Mouse (Mus musculus) telencephalon, adult 2 months (tissue): ENCODE data around the gene R3hdm4.
"Not testable (repeated sequence)": the region's sequence is repeated elsewhere in the genome, so short reads cannot be mapped to it uniquely, and the experiment has no call there.

ENCODE experiments used
- DNase-seq: peaks from one replicate; pipeline ENCODE4 v3.0.0-alpha.2; 2011; ENCODE audit warnings: low read depth, low spot score

Gene R3hdm4

DNA sequence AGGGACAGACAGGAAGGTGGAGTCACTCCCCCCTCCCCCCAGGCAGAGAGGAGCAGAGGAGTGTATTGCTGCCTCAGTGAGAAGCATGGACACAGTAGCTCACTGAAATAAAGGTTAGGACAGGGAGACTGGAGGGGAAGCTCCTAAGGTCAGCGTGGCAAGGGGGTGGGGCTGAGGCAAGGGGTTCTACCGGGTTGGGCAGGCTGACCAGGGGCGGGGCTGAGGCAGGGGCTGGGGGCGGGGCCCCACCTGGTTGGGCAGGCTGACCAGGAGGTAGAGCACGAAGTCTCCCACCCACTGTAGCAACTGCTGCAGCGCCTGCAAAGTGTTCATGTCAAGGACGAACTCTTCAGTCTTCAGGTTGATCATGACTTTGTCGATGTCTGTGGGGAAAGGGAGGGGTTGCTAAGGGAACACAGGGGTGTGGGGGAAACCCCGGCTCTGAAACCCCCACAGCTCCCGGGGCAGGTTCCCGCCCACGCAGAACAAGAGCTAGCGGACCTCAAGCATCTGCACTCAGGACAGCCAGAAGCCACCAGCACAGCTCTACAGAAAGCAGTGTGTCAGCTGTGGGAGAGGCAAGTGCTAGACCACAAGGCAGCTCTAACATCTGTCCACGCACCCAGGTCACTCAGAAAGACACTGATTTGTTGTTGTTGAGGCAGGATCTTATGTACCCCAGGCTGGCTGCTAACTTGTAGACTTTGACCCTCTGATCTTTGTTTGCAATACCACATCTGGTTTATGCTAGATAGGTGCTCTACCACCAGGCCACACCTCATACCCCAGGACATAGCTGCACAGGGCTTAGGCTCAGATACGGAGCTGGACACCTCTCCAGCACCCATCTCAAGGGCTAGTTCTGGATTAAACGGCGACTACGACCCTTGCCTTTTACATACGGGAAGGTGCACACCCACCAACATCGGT lies 23.4 kb downstream of the R3hdm4 start:
- no peak for DNase-seq

DNA sequence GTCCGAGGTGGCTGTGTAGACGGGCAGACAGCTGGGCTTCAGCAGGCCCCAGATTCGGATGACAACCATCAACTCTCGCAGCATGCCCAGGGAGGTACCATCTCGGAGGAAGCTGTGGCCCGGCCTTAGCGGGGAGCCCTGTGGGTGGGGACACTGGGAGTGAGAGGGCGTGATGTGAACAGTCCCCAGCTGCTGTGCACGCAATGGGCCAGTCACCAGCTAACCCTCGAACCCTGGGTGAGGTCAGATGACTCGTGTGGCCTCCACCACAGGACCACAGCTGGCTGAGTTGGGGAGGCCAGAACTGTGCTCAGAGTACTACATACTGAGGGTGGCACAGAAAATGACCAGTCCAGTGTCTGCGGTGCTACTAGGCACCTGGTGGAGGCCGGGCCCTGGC lies 24.2 kb downstream of the R3hdm4 start:
- no peak for DNase-seq

DNA sequence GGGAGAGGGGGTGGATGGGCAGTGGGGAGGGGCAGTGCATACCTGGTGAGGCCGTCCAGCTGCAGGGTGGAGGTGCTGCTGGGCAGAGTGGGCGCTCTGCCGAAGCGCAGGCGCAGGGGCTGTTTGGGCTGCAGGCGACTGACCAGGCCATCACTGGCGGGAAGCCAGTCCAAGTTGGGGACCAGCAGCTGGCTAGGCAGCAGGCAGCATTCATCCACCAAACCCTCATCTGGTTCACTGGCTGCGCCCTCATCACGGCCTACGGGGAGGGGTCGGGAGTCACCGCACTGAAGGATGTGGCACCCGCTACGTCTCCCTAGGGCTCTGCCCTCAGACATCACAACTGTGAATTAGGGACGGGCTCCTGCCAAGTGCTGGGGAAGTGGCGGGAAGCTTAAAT lies 24.7 kb downstream of the R3hdm4 start:
- DNase-seq, result no peak

DNA sequence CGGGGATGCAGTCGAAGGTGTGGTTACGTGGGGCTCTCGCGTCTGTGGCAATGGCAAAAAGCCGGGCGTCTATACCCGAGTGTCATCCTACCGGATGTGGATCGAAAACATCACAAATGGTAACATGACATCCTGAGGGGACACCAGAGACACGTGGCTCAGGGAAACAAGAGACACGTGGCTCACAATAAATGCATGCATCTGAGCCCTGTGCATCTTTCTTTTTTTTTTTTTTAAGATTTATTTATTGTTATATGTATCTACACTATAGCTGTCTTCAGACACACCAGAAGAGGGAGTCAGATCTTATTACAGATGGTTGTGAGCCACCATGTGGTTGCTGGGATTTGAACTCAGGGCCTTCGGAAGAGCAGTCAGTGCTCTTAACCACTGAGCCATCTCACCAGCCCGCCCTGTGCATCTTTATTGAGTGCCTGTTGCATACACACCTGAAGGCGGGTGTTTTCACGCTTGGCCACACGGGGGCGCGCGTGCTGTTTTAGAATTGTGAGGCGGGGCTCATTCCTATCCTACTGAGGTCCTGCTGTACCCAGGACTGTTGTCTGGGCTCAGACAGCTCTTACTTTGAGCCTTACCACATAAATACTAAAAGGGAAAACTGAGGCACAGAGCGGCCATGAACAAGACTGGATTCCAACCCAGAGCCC lies 28.4 kb downstream of the R3hdm4 start:
- not testable (repeated sequence) for DNase-seq

DNA sequence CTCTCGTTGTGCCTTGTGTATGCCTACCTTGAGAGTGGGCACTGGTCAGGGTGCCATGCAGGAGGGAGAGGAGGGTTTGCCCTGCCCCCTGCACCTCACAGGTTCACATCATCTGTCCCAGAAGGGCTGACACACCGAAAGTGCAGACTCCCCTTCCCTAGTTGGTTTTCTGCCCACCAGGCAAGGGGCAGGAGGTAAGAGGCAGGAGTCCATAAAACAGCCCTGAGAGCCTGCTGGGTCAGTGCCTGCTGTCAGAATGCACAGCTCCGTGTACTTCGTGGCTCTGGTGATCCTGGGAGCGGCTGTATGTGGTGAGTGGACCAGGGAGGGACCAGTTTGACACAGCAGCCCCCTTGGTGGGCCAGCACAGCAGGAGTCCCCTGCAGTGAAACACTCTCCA lies 30.3 kb downstream of the R3hdm4 start, which contains the start of gene Cfd:
Cfd (plus strand) TSS at position 184 of the 400 bp plus-strand sequence.
- DNase-seq, result no peak

DNA sequence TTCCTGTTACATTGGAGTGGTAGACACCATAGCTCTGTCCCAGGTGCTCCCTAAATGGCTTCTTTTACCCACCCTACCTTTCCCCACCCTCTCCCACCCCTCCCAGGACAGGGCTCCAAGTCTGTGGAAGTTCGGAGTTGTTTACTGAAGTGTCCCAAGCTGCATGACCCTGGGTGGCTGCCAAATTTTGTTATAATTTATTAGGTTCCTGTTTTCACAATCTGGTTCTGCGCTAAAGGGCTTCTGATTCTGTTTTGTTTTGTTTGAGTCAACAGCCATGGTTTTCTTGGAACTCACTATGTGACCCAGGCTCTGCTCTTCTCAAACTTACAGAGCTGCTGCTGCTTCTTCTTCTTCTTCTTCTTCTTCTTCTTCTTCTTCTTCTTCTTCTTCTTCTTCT lies 31.6 kb downstream of the R3hdm4 start:
- no peak for DNase-seq

DNA sequence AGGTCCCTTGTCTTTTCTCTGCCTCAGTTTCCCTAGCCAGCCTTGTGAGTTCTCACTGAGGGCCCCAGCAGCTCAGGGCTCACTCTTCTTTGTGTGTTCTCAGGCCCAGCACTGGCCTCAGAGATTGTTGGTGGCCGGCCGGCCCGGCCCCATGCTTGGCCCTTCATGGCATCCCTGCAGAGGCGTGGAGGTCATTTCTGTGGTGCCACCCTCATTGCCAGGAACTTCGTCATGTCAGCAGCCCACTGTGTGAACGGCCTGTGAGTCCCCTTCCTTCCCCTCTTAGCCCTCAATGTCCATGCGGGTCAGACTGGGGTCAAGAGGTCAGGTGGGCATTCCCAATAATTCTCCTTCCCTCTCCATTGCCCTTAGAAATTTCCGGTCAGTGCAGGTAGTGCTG lies 34.4 kb downstream of the R3hdm4 start:
- DNase-seq, result no peak

DNA sequence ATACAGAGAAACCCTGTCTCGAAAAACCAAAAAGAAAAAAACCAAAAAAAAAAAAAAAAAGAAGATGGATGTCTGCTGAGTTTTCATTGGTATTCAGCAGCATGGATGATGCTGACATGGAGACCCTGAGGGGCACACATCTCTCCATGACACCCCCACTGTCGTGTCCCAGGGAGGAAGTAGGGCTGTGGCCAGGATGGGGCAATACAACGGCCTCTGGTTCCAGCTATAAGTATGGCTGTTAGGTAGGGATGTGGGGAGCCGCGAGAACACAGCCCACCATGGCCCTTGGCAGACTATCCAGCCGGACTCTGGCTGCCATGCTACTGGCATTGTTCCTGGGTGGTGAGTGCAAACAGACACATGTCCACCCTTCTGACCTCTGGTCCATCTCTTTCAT lies 35.0 kb downstream of the R3hdm4 start, which contains the start of gene Elane:
Elane (plus strand) TSS at position 194 of the 400 bp plus-strand sequence.
- no peak for DNase-seq

DNA sequence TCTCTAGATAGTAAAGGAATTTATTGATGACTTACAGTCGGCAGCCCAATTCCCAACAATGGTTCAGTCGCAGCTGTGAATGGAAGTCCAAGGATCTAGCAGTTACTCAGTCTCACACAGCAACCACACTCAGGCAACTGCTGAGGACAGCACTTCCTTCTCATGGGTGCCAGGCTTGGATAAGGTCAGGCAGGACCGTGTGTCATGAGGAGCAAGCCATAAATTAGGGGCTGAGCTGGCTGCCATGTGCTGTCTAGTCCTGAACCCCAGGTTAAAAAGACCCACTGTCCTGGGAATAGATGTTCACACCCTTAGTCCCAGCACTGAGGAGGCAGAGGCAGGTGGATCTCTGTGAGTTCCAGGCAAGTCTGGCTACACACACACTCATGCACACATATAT lies 36.1 kb downstream of the R3hdm4 start:
- DNase-seq, result not testable (repeated sequence)

DNA sequence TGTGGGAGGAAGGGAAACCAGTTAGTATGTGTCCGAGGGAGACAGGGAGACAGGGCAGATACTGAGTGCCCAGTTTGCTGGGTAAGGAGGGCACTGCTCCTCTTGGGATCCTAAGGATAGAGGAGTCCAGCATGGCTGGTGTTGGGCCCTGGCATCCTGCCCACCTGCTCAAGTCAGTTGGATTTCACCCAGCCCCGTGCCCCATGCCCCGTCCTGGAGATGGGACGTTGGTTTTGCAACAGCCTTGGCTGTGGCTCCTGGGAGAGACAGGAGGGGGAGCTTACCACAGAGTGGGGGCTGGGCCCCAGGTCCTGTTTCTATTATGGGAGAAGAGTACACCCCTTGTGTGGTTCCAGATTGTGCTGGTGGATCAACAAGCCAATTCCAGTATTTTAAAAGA lies 36.6 kb downstream of the R3hdm4 start:
- no peak for DNase-seq

DNA sequence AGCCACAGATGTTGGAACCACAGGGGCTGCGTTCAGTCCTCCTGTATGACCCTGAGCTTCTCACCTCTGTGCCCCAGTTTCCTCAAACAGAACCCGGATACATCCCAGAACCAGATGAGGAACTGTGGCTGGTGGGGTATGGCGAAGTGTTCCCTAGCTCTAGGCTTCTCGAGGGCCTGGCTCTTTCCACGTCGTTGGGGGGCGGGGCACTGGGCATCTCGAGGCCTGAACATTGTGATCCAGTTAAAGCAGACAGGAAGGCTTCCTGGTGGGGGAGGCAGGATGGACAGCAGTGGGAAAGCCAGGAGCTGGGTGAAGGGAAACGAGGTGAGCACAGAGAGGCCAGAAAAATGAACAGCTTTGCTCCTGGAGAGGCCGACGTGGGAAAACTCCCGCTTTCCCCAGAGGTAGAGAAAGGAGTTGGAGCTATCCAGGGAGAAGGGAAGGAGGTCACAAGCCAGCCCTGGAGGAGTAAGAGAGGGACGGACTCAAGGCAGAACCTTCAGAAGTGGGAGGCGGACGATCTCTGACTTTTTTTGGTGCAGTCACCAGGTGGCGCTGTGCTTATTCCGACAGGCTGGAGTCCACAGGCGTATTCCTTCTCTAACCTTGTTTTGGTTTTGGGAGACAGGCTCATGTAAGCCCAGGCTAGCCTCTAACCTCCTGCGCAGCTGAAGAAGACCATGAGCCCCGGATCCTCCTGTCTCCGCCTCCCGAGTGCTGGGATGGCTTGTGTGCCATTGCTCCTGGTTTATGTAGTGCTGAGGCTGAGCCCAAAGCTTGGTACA lies 37.5 kb downstream of the R3hdm4 start:
- no peak for DNase-seq

DNA sequence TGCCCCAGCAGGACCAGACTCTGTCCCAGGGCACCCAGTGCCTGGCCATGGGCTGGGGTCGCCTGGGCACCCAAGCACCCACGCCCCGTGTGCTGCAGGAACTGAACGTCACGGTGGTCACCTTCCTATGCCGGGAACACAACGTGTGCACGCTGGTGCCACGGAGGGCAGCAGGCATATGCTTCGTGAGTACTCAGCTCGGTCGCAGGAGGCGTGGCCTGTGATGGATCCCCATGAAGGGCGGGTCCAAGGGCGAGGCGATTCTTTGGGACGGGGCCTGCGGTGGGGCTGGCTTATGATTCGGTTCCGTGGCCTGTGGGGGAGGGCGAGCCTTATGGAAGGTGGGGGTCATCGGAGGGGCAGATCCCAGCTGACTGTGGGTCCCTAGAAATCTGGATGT lies 39.0 kb downstream of the R3hdm4 start:
- DNase-seq, result no peak

DNA sequence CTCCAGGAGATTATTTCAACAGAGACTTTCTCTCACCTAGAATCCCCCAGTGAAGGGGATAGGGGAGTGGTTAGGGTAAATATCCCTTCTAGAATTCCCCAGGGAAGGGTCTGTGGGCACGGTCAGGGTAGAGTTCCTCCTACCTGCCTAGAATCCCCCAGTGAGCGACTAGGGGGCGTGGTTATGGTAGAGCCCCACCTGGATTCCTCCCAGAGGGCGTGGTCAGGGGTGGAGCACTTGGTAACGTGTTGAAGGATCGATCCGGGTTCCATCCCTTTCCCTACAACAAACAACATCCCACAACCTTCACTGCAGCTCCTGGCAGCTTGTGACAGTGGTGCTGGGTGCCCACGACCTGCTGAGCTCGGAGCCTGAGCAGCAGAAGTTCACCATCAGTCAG lies 40.3 kb downstream of the R3hdm4 start:
- DNase-seq, result no peak

DNA sequence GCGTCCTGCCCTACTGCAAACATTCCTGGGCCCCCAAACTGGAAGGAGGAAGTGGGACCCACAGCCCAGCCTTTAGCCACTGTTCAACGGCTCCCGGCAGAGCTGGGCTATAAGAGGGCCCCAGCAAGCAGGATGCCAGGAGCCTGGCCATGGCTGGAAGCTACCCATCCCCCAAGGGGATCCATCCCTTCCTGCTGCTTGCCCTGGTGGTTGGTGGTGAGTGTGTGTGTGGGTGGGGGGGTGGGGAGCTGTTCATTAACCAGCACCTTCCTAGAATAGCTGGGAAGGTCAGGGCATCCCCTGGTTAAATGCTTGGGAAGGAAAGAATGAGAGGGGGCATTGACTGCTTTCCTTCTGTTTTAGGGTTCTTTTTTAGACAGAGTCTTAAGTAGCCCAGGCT lies 41.5 kb downstream of the R3hdm4 start:
- DNase-seq, result no peak

DNA sequence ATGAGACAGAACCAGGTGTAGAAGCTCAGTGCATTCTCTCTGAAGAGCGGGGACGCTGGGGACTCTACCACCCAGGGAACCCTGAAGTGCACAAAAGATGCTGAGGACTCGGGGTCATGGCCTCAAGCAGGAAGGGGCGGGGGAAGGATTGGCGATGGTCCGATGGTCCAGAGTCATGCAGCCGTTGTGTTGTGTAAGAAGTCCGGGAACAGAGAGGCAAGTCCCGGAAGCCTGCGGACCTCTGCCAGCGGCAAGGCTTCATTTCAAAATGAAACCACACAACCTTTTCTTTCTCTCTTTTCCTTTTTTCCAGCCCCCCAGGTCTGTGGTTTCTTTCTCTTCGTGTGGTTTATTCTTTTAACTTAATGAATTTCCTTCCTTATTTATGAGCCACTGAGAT lies 43.3 kb downstream of the R3hdm4 start:
- DNase-seq, result no peak

DNA sequence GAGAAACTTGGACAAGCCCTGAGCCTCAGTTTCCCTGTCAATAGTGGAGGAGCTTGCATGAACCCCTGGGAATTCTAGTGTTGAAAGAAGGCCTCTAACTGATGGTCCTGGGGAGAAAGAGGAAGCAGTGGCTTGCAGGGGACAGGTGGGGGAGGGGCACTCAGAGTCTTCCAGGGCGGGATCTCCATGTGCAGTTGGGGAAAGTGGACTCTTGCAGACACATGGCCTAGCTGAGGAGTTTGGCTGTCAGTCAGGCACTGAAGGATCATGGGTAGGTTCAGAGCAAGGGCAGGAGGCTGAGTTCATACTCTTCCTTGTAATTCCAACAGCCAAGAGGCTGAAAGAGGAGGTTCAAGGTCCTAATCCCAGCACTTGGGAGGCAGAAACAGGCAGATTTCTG lies 43.8 kb downstream of the R3hdm4 start:
- DNase-seq, result no peak

DNA sequence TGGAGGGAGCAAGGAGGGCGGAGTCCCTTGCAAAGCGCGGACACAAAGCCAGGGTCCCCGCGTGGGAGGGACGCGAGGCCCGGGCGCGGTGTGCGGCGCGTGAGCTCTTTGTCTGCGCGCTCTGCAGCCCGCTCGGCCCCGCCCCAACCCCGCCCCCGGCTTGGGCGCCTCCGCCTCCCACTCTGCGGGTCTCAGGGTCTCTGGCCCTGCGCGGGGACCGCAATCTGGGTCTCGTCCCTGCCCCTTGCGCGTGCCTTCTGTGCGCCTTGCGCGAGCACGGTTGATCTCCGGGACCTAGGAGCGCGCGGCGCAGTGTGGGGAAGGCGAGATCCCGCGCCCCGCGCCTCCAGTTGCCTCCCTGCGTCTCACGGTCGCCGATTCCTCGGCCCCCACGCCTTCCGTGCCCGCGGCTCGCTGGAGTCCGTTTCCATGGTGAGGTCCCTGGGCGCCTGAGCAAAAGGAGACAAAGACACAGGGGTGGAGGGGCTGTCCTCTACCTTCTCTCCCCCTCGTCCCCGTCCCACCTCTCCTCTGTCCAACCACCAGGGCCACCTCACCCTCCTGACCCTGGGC lies 46.6 kb downstream of the R3hdm4 start, which contains the start of the genes Prtn3 and Plppr3:
Prtn3 (plus strand) TSS at position 187 of the 573 bp plus-strand sequence.
Plppr3 (minus strand) TSS at position 345 of the 573 bp plus-strand sequence.
- no peak for DNase-seq

DNA sequence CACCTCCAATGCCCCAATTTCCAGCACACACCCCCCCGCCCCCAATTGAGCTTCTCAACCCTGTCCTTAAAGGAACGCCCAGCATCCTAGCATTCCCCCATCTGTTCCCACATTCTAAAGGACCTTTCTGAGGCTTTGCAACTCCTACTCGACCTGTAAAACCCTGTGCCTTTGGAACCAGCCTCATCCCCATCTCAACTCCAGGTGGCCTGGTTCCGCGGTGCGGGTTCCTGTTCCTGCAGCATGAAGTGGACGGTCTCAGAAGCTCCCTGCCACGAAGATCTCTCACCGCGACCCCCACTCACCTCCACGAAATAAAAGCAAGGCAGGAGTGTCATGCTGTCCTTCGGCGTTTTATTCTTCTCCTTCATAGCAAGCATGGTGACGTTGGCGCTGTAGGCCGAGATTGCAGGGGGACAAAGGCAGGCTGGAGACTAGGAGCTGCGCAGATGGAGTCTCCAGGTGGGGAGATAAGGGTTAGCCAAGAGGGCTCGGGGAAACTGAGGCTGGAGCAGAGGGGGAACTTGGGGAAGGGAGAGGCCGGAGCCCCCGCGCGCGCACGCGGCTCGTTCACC lies 47.2 kb downstream of the R3hdm4 start:
- no peak for DNase-seq

DNA sequence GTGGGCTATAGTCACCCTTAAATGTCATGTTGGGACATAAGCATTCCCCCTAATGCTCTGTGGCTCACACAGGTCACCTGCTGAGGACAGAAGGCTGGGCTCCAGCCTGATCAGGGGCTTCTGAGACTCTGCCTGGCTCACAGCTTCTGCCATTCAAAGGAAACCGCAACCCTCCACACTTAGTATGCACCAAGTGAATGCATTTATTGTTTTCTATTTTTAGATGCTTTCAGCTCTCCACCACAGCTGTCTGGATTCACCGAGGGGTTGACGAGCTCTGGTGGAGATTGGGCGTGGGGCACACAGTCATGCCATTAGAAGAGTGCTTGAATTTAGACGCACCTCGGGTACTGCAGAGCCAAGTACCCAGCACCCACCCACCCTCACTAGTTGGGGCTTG lies 47.7 kb downstream of the R3hdm4 start:
- no peak for DNase-seq

DNA sequence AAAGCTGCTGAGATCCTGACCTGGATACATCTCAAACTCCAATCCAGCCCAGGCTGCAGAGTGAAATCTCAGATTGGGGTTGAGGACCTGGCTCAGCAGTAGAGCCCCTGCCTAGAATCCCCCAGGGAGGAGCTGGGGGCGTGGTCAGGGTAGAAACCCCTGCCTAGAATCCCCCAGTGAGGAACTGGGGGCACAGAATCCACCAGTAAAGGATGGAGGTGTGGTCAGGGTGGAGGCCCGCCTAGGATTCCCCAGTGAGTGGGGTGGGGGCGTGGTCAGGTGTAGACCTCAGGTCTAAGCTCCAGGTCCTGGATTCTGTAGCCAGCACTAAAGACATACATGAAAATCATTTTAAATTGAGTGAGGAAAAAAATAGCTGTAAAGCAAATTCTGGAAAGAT lies 48.1 kb downstream of the R3hdm4 start:
- no peak for DNase-seq

DNA sequence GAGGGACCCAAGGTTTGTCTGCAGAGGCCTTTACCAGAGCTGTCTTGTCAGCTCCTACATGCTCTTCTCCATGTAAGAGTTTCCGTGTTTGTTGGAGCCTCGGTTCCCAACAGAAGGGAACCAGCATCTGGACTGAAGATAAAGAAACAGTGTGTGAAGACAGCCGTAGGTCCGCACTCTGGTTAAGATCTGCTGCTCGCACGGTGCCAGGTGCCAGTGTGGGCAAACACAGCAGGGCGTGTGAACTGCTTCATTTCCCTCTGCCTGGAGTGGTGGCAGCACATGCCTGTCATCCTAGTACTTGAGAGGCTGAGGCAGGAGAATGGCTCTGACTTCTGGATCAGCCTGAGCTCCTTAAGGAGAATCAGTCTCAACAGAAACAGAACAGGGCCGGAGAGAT lies 49.2 kb downstream of the R3hdm4 start:
- no peak for DNase-seq
